Mouse (Mus musculus) heart, adult 2 months (tissue): Measurements from ENCODE around the gene Tmem44.

ENCODE experiments used
- CTCF ChIP-seq: fragments of 200-600 bp; IDR thresholded peaks from 2 replicates; pipeline ENCODE4 v1.8.1; 2022; ENCODE audit warnings: antibody characterized with exemption, mild to moderate bottlenecking, moderate library complexity
- EP300 ChIP-seq: fragments of 200-500 bp; IDR thresholded peaks from 2 replicates; pipeline ENCODE4 v1.6.1; 2011; ENCODE audit warnings: low read depth, low read length, control low read depth; ENCODE audit not compliant: insufficient read depth
- POLR2A ChIP-seq: fragments of 200-500 bp; IDR thresholded peaks from 2 replicates; pipeline ENCODE4 v1.6.1; 2011; ENCODE audit warnings: mild to moderate bottlenecking, low read depth, low read length, control low read depth; ENCODE audit not compliant: insufficient read depth

DNA sequence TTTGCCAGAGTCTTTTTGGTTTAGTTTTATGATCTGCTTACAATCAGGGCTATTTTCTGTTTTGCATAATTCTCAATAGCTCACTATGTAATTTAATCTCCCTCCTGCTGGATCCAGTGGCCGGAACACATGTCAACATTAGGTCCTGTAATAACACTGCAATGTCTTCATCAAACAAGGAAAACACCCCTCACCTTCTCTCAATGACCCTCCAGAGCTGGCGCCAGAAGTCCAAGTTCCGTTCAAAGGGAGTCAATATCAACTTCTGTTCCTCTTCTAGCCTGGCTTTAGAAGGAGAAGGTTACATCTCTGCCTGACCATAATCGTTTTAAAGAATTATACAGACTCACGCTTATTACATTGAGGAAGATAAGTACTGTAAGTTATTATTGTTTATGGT, 30.1 kb upstream of the Tmem44 start:
- no peak for TF ChIP-seq EP300
- TF ChIP-seq CTCF, result no peak
- no peak for TF ChIP-seq POLR2A
